Mouse (Mus musculus) kidney, adult 9 months (tissue): Measurements from ENCODE around the gene Osbpl9.

ENCODE experiments used
- DNase-seq: peaks from one replicate; pipeline ENCODE4 v3.0.0; 2022

The Osbpl9 gene

GRCm38 (mm10) chr4:109098861-109099260, 103.2 kb downstream of the Osbpl9 start:
- no peak for DNase-seq

- no peak for DNase-seq
Measured at GRCm38 (mm10) chr4:109094269-109094668, 107.8 kb downstream of the Osbpl9 start.

GRCm38 (mm10) chr4:109092344-109092743, 109.7 kb downstream of the Osbpl9 start:
- DNase-seq, result no peak

- DNase-seq, result no peak
Measured at GRCm38 (mm10) chr4:109091241-109091777, 110.8 kb downstream of the Osbpl9 start.

GRCm38 (mm10) chr4:109089999-109090398, 112.1 kb downstream of the Osbpl9 start:
- DNase-seq, result no peak

- DNase-seq, result no peak
Measured at GRCm38 (mm10) chr4:109089171-109089570, 112.9 kb downstream of the Osbpl9 start.

GRCm38 (mm10) chr4:109080118-109080517, 122.0 kb downstream of the Osbpl9 start:
- no peak for DNase-seq

- DNase-seq, result no peak
Measured at GRCm38 (mm10) chr4:109079676-109080075, 122.4 kb downstream of the Osbpl9 start.

GRCm38 (mm10) chr4:109078941-109079340, 123.1 kb downstream of the Osbpl9 start:
- no peak for DNase-seq

- no peak for DNase-seq
Measured at GRCm38 (mm10) chr4:109073296-109073695, 128.8 kb downstream of the Osbpl9 start.

GRCm38 (mm10) chr4:109072891-109073290, 129.2 kb downstream of the Osbpl9 start:
- no peak for DNase-seq

- no peak for DNase-seq
Measured at GRCm38 (mm10) chr4:109065714-109066113, 136.4 kb downstream of the Osbpl9 start.

- no peak for DNase-seq
Measured at GRCm38 (mm10) chr4:109064941-109065340, 137.1 kb downstream of the Osbpl9 start.

GRCm38 (mm10) chr4:109059255-109059821, 142.7 kb downstream of the Osbpl9 start:
- peak; percentile 44 for DNase-seq

GRCm38 (mm10) chr4:109057640-109058039, 144.4 kb downstream of the Osbpl9 start:
- no peak for DNase-seq

GRCm38 (mm10) chr4:109056351-109056750, 145.7 kb downstream of the Osbpl9 start:
- no peak for DNase-seq

- no peak for DNase-seq
Measured at GRCm38 (mm10) chr4:109054003-109054402, 148.1 kb downstream of the Osbpl9 start.

- DNase-seq, result no peak
Measured at GRCm38 (mm10) chr4:109052282-109052681, 149.8 kb downstream of the Osbpl9 start.

- DNase-seq, result no peak
Measured at GRCm38 (mm10) chr4:109048258-109048657, 153.8 kb downstream of the Osbpl9 start.

GRCm38 (mm10) chr4:109043756-109044155, 158.3 kb downstream of the Osbpl9 start:
- DNase-seq, result no peak

GRCm38 (mm10) chr4:109043294-109043693, 158.8 kb downstream of the Osbpl9 start:
- DNase-seq, result no peak

- DNase-seq, result no peak
Measured at GRCm38 (mm10) chr4:109042739-109043138, 159.3 kb downstream of the Osbpl9 start.

- DNase-seq, result peak; percentile 77
Measured at GRCm38 (mm10) chr4:109036327-109036726, 165.7 kb downstream of the Osbpl9 start.

GRCm38 (mm10) chr4:109030266-109030665, 171.8 kb downstream of the Osbpl9 start:
- no peak for DNase-seq

- DNase-seq, result no peak
Measured at GRCm38 (mm10) chr4:109029857-109030256, 172.2 kb downstream of the Osbpl9 start.
